Mouse (Mus musculus): ENCODE measurements at regions not wholly inside any gene's neighbourhood (a gene's known extent, or its start where the extent isn't known, plus 50 kb on each side); places are given as distances from the start of the nearest gene placed in this dataset.

GRCm38 (mm10) chr2:8628007-8628406, 1118.6 kb upstream of the Celf2 start:
- no peak for DNase-seq

- no peak for DNase-seq
These were observed 1119.3 kb upstream of the Celf2 start for GRCm38 (mm10) chr2:8628485-8629208.

- no peak for DNase-seq
These were observed 1128.7 kb upstream of the Celf2 start for GRCm38 (mm10) chr2:8638082-8638481.

GRCm38 (mm10) chr2:8639282-8639681, 1129.9 kb upstream of the Celf2 start:
- peak; percentile 4 for DNase-seq

- peak; percentile 7 for DNase-seq
These were observed 1136.1 kb upstream of the Celf2 start for GRCm38 (mm10) chr2:8645463-8645862.

GRCm38 (mm10) chr2:8660544-8660943, 1151.2 kb upstream of the Celf2 start:
- no peak for DNase-seq

GRCm38 (mm10) chr2:8673751-8674378, 1164.5 kb upstream of the Celf2 start:
- peak; percentile 80 for DNase-seq

- peak; percentile 4 for DNase-seq
These were observed 1166.2 kb upstream of the Celf2 start for GRCm38 (mm10) chr2:8675537-8675936.

GRCm38 (mm10) chr2:8676546-8676945, 1167.2 kb upstream of the Celf2 start:
- DNase-seq = peak; percentile 19

GRCm38 (mm10) chr2:8690846-8691643, 1181.7 kb upstream of the Celf2 start:
- DNase-seq = no peak

GRCm38 (mm10) chr2:8729306-8729705, 1151.7 kb upstream of the 4930412O13Rik start:
- DNase-seq = peak; percentile 79

GRCm38 (mm10) chr2:8754142-8754541, 1126.9 kb upstream of the 4930412O13Rik start:
- peak; percentile 51 for DNase-seq

GRCm38 (mm10) chr2:8756546-8756945, 1124.5 kb upstream of the 4930412O13Rik start:
- DNase-seq = no peak

- peak; percentile 28 for DNase-seq
These were observed 1110.4 kb upstream of the 4930412O13Rik start for GRCm38 (mm10) chr2:8770636-8771035.

- no peak for DNase-seq
These were observed 1099.7 kb upstream of the 4930412O13Rik start for GRCm38 (mm10) chr2:8781152-8781935.

GRCm38 (mm10) chr2:8782225-8782624, 1098.8 kb upstream of the 4930412O13Rik start:
- no peak for DNase-seq

GRCm38 (mm10) chr2:8802061-8802460, 1079.0 kb upstream of the 4930412O13Rik start:
- no peak for DNase-seq

- no peak for DNase-seq
These were observed 1071.4 kb upstream of the 4930412O13Rik start for GRCm38 (mm10) chr2:8809609-8810008.

GRCm38 (mm10) chr2:8818127-8818526, 1062.9 kb upstream of the 4930412O13Rik start:
- DNase-seq = no peak

GRCm38 (mm10) chr2:8825406-8825805, 1055.6 kb upstream of the 4930412O13Rik start:
- DNase-seq = no peak
